8 mouse cellular contexts compared by ENCODE assay signal in the genomic region with DNA sequence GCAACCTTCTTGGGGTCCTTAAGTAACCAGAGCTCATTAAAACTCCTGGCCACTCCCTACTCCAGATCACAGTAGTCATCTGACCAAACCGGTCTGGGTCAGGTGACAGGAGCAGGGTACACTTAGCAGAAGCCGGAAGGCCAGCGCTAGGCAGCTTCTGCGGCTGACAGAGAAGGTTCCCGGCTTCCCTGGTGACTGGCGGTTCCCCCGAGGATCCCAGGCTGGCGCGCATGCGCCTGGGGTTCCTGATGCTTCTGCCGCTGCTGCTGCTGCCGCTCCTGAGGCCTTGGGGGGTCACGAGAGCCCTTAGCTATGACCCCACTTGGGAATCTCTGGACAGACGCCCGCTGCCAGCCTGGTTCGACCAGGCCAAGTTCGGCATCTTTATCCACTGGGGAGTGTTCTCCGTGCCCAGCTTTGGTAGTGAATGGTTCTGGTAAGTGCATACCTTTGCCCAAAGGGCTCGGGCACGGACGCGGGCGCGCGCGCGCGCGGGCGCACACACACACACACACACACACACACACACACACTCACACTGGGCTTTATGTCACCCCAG. TPM values are rescaled to one million over a fixed set of nuclear protein-coding genes. Genes with fewer than 3 reads are reported as not detected.
DNase-seq lines count a peak whose midpoint lies in the region; ATAC-seq and TF ChIP-seq lines count a peak whose summit lies in the region.

No protein-coding gene starts in this region.

- peak overlapping the region; percentile 48; the same call in 1 of the 2 replicates for H3K27ac ChIP-seq in cortical plate, adult 2 months (ENCODE audit: insufficient read depth, low read length)

- H3K9me3 ChIP-seq in megakaryocyte, embryonic 14.5 days: no peaks in the 10 kb centered on the region

- H3K4me1 ChIP-seq in cortical plate, adult 2 months (ENCODE audit: control insufficient read depth, insufficient read depth, low read length): peaks cover 6% of the 10 kb centered on the region
- H3K4me1 ChIP-seq in megakaryocyte, embryonic 14.5 days: peaks cover 43% of the 10 kb centered on the region

- peak overlapping the region; percentile 82 for H3K4me3 ChIP-seq in cortical plate, adult 2 months (ENCODE audit: insufficient read depth, low read length)
- peak overlapping the region; percentile 93 for H3K4me3 ChIP-seq in megakaryocyte, embryonic 14.5 days (replicated peaks)

- peaks cover 30% of the 10 kb centered on the region for H3K36me3 ChIP-seq in megakaryocyte, embryonic 14.5 days (replicated peaks; ENCODE audit: low read length)

- peak; percentile 94 for ATAC-seq in activated CD4-positive, CD25-positive, alpha-beta regulatory T cell, adult 4 months

- peak; percentile 62 for TF ChIP-seq POLR2A in cortical plate, adult 2 months (IDR thresholded peaks at IDR 0.05; ENCODE audit: extremely low read depth, insufficient read depth, low read length)

- no peak for TF ChIP-seq CTCF in cortical plate, adult 2 months (IDR thresholded peaks at IDR 0.05; ENCODE audit: extremely low read depth, insufficient read depth, low read length)

- peak; percentile 65 to 83 for DNase-seq in gastrocnemius, adult 8-10 months (ENCODE audit: low spot score in 2 of 2)
- peak; percentile 56 for DNase-seq in hindlimb bud, embryonic 11.5 days (ENCODE audit: extremely low spot score, low read depth, low spot score)
- peak; percentile 81 to 86 for DNase-seq in left cerebral cortex, adult 8-10 months (ENCODE audit: low spot score in 2 of 2)
- DNase-seq in right cerebral cortex, postnatal 10 days (ENCODE audit: low spot score in 2 of 2): peak; percentile 91 to 92
- DNase-seq in urinary bladder, postnatal 25 days (ENCODE audit: low spot score): peak; percentile 83

- H3K27me3 ChIP-seq in megakaryocyte, embryonic 14.5 days (replicated peaks): peaks cover 1% of the 10 kb centered on the region

RNA-seq across cellular contexts. Expression of a gene that starts 1.7 kb away (rescaled TPM):
- 10 to 100 TPM; 52.6 to 57.9 TPM for polyA plus RNA-seq in activated CD4-positive, CD25-positive, alpha-beta regulatory T cell, adult 4 months (2017; shearing (Covaris generic))
- 39.1 and 42.2 TPM in 2 replicates for polyA plus RNA-seq in cortical plate, adult 2 months (2012; rRNA removed)
- 10 to 100 TPM; 12.2 to 15.0 (median 13.2) TPM for total RNA-seq in gastrocnemius, adult 8-10 months (2022)
- 10 to 100 TPM; 44.0 to 49.2 (median 48.1) TPM for total RNA-seq in left cerebral cortex, adult 8-10 months (2022)
- 5.2 TPM in 1 of 2 replicates, not detected in the other for polyA plus RNA-seq in megakaryocyte, embryonic 14.5 days (2012; ENCODE audit: insufficient read depth, low replicate concordance)

RNA-seq across cellular contexts. Expression of a gene that starts 26.8 kb away (rescaled TPM):
- 1 to 10 TPM; 1.7 to 3.1 TPM for polyA plus RNA-seq in activated CD4-positive, CD25-positive, alpha-beta regulatory T cell, adult 4 months (2017; shearing (Covaris generic))
- polyA plus RNA-seq in cortical plate, adult 2 months (2012; rRNA removed): 6.2 and 6.7 TPM in 2 replicates
- 10 to 100 TPM; 14.0 to 17.5 (median 16.3) TPM for total RNA-seq in gastrocnemius, adult 8-10 months (2022)
- total RNA-seq in left cerebral cortex, adult 8-10 months (2022): 10 to 100 TPM; 23.1 to 26.1 (median 24.9) TPM
- 1.5 and 2.3 TPM in 2 replicates for polyA plus RNA-seq in megakaryocyte, embryonic 14.5 days (2012; ENCODE audit: insufficient read depth, low replicate concordance)

RNA-seq across cellular contexts. Expression of a gene that starts 51.7 kb away (rescaled TPM):
- 1 to 10 TPM; 4.6 to 6.1 TPM for polyA plus RNA-seq in activated CD4-positive, CD25-positive, alpha-beta regulatory T cell, adult 4 months (2017; shearing (Covaris generic))
- 6.8 and 7.1 TPM in 2 replicates for polyA plus RNA-seq in cortical plate, adult 2 months (2012; rRNA removed)
- total RNA-seq in gastrocnemius, adult 8-10 months (2022): 1 to 10 TPM; 2.9 to 3.4 (median 3.2) TPM
- total RNA-seq in left cerebral cortex, adult 8-10 months (2022): 1 to 10 TPM; 9.2 to 9.8 (median 9.4) TPM
- 1.3 TPM in 1 of 2 replicates, not detected in the other for polyA plus RNA-seq in megakaryocyte, embryonic 14.5 days (2012; ENCODE audit: insufficient read depth, low replicate concordance)

RNA-seq across cellular contexts. Expression of a gene that starts 51.9 kb away (rescaled TPM):
- 10 to 100 TPM; 28.7 to 32.0 TPM for polyA plus RNA-seq in activated CD4-positive, CD25-positive, alpha-beta regulatory T cell, adult 4 months (2017; shearing (Covaris generic))
- polyA plus RNA-seq in cortical plate, adult 2 months (2012; rRNA removed): 30.3 and 30.8 TPM in 2 replicates
- total RNA-seq in gastrocnemius, adult 8-10 months (2022): 1 to 10 TPM; 8.5 to 9.7 (median 8.9) TPM
- 10 to 100 TPM; 26.6 to 34.2 (median 31.0) TPM for total RNA-seq in left cerebral cortex, adult 8-10 months (2022)
- 3.0 and 7.9 TPM in 2 replicates for polyA plus RNA-seq in megakaryocyte, embryonic 14.5 days (2012; ENCODE audit: insufficient read depth, low replicate concordance)

Comparison
In these comparisons a context has a peak if more than half of its experiments do, and no peak if none do; other contexts are left out.
1. Peak in every context shown above with its lines: DNase-seq, ATAC-seq, H3K4me3 ChIP-seq and H3K27ac ChIP-seq.